Mouse (Mus musculus): ENCODE results near the gene Dock3.
"Not testable (repeated sequence)": the region's sequence is repeated elsewhere in the genome, so short reads cannot be mapped to it uniquely, and the experiment has no call there.

Gene Dock3

DNA sequence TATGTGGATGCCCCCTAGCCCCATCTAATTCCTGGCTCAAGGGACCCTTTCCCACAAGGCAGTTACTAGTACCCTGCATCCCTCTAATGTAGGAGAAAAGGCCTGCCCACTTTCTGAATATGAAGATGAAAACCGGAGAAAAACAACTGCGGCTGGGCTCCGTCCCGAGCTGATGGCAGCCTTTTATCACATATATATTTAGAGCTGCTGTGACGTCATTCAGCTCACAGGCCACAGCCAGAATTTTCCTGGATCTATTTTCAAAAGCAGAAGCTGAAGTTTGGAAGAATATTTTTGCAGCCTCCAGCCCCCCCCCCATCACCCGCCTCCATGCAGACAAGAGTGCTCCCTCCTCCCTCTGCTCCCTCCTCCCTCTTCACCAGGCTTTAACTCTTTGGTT, 27.9 kb upstream of the Dock3 start:
- DNase-seq (ENCODE audit: low read depth) = no peak

DNA sequence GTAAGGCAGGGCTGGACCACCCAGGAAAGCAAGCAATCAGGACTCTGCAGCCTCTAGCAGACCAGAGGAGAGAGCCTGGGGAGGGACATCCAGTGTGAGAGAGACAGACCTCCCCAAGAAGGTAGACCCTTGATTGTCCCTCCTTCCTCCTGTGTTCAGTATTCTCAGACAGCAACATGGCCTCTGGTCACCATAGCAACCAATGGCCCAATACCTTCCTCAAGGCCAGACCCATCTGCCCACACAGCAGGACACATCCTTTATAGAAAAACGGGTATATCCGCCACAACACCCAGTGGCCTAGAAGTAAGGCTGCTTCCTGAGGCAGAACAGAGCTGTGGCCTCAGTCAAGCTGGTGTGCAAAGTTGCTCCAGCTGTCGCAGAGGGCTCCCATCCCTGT, 23.9 kb upstream of the Dock3 start:
- no peak for DNase-seq (ENCODE audit: low read depth)

GRCm38 (mm10) chr9:107254925-107255324, 23.2 kb upstream of the Dock3 start:
- no peak for DNase-seq (ENCODE audit: low read depth)

DNA sequence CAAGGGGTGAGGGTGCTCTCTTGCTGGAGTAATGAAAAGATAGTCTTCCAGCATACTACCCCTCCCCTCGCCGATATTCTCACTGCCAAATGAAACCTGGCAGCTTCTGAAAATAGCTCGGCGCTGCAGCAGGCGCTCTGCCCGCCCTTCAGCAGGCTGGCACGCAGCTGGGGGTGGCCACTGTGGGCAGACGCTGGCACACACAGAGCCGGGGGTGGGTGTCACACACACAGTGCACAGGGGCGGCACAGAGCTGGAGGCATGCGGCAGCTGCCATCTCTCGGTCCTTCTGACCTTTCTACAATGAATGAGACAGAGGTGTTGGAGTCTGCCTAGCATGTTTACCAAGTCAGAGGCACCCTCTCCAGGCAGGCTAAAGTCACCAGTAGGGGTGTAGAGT, 22.8 kb upstream of the Dock3 start:
- DNase-seq (ENCODE audit: low read depth) = no peak

GRCm38 (mm10) chr9:107252164-107252563, 20.5 kb upstream of the Dock3 start:
- DNase-seq (ENCODE audit: low read depth) = no peak

GRCm38 (mm10) chr9:107250416-107251337, 19.0 kb upstream of the Dock3 start:
- no peak for DNase-seq (ENCODE audit: low read depth)

DNA sequence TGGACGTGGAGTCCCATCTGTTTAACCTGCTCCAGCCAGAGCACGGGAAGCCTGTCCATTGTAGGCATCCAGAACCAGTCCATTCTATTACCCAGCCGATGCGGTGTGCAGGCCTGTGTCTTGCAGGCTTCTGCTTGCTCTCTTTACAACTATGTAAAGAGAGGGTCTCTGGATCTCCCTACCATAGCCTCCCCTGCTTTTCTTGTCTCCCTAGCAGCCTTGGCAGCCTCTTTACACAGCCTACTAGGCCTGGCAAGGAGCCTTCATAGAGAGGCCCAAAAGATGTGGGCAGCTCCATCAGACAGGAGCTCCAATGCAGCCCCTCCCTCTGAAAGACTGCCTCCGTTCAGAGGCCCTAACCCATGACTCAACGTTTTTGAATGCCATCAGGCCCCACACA, 17.4 kb upstream of the Dock3 start:
- DNase-seq (ENCODE audit: low read depth) = no peak

DNA sequence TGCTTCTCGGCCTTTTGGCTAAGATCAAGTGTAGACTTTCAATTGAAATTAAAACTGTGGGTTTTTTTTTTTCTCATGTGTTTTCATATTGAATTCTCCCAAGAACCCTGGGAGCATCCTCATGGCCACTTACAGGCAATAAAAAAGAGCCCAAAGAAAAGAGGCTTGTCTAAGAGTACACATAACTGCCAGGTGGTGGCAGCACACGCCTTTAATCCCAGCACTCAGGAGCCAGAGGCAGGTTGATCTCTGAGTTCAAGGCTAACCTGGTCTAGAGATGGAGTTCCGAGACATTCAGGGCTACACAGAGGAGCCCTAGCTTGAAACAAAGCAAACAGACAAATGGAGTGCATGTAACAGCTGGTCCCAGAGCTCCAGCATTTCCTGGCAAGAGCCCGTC, 14.5 kb upstream of the Dock3 start:
- no peak for DNase-seq (ENCODE audit: low read depth)

GRCm38 (mm10) chr9:107245311-107245710, 13.6 kb upstream of the Dock3 start:
- DNase-seq (ENCODE audit: low read depth) = no peak

GRCm38 (mm10) chr9:107236151-107236550, 4.4 kb upstream of the Dock3 start:
- DNase-seq (ENCODE audit: low read depth) = no peak

DNA sequence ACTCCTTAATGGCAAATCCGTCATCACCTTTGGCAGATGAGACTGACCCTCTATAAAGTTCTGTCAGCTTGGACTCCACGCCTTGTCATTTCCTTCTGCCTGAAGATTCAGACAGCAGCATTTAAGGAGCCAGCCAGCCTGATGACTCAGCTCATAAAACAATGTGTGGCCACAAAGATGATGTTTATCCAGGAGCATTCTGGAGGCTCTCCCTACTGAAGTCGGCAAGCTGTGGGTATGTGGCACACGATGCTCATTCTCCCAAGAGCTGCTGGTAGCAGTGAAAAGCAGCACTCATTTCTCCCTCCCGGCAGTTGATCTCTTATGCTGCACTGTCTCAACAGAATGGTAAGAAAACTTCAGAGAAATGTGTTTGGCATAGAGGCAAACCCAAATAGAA, 3.6 kb upstream of the Dock3 start:
- DNase-seq (ENCODE audit: low read depth) = no peak

GRCm38 (mm10) chr9:107232140-107232539, 431 bp upstream of the Dock3 start:
- no peak for DNase-seq (ENCODE audit: low read depth)

DNA sequence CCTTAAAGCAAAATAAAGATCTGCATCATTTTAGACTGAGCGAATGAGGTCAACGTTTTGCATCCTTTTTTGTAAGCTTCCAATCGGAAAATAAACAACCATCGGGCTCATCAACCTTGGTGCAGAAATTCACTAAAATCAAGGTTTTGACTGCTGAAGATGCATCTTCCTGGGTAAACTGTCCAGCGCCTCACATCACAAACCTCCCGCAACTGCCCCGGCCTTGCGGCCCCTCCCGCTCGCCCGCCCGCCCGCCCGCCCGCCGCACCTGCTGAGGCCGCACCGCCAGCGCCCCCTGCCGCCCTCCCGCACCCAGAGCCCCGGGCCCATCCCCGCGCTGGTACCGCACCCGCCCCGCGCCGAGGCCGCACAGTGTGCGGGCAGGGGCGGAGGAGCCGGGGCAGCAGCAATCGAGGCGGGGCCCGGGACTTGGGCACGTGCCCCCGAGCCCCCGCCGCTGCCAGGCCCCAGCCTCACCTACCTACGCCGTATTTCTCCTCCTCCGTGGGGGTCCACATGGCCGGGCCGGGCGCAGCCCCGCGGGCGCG, 644 bp downstream of the Dock3 start:
- DNase-seq (ENCODE audit: low read depth) = no peak

- DNase-seq (ENCODE audit: low read depth) = no peak
Observed at GRCm38 (mm10) chr9:107224597-107224996, 7.1 kb downstream of the Dock3 start.

DNA sequence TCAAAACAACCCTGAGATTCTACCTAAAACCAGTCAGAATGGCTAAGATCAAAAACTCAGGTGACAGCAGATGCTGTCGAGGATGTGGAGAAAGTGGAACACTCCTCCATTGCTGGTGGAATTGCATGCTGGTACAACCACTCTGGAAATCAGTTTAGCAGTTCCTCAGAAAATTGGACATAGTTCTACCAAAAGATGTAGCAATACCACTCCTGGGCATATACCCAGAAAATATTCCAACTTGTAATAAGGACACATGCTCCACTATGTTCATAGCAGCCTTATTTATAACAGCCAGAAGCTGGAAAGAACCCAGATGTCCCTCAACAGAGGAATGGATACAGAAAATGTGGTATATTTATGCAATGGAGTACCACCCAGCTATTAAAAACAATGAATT, 56.9 kb downstream of the Dock3 start:
- not testable (repeated sequence) for DNase-seq (ENCODE audit: low read depth)

GRCm38 (mm10) chr9:107165792-107166191, 65.9 kb downstream of the Dock3 start:
- no peak for DNase-seq (ENCODE audit: low read depth)

DNA sequence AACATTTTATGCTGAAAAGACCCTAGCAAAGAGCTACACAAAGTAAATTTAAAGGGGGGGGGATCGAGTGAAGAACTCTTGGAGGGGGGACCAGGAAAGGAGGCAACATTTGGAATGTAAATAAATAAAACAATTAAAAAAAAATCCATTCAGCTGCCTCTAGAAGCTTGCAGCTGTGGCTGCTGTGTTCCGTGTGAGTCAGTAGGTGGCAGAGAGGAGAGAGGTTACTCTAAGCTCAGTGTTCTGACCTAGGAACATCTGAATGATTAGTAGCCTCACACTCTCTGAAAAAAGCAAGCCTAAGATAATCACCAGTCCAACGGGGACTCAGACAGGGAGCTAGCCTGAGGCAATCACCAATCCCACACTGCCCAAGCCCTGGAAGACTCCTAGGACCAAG, 66.9 kb downstream of the Dock3 start:
- DNase-seq (ENCODE audit: low read depth) = no peak

GRCm38 (mm10) chr9:107156388-107156787, 75.3 kb downstream of the Dock3 start:
- not testable (repeated sequence) for DNase-seq (ENCODE audit: low read depth)

DNA sequence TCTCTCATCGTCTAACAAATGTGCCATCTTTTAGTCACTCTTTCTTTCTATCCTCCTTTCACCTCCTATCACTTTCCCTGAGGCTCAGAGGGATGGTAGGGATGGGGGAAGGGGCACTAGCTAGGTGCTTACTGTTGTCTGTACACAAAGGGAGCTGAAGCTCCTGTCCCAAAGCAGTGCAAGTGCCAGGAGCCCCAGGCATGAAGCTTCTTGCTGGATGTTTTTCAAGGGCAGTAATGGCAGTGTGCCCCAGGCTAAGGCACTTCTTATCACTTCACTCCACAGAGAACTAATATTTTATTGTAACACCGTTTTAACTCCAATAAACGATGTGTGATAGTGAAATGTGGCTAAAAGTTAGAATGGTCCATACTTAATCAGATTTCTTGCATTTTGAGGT, 118.9 kb downstream of the Dock3 start:
- DNase-seq (ENCODE audit: low read depth) = no peak

GRCm38 (mm10) chr9:107112056-107112455, 119.7 kb downstream of the Dock3 start:
- DNase-seq (ENCODE audit: low read depth) = no peak

DNA sequence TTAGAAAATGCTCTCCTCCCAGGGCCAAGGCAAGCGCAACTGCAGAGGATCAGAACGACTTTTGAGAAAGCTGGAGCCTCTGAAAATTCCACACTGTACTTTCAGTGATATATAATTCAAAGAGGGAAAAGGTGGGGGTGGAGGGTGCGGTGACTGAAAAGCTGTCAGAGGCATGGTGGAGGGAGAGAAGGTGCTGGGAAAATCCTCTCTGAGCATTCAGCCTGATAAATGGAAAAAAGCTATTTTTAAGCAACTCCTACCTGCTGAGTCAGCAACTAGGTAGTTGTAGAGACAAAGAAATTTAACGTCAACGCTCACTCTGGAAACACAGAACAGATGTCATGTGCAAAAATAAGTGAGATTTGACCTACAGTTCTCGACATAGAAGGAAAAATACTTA, 132.2 kb downstream of the Dock3 start:
- no peak for DNase-seq (ENCODE audit: low read depth)

- not testable (repeated sequence) for DNase-seq (ENCODE audit: low read depth)
Observed at GRCm38 (mm10) chr9:107089451-107089850, 142.3 kb downstream of the Dock3 start.

GRCm38 (mm10) chr9:107087531-107087930, 144.2 kb downstream of the Dock3 start:
- DNase-seq (ENCODE audit: low read depth) = no peak

DNA sequence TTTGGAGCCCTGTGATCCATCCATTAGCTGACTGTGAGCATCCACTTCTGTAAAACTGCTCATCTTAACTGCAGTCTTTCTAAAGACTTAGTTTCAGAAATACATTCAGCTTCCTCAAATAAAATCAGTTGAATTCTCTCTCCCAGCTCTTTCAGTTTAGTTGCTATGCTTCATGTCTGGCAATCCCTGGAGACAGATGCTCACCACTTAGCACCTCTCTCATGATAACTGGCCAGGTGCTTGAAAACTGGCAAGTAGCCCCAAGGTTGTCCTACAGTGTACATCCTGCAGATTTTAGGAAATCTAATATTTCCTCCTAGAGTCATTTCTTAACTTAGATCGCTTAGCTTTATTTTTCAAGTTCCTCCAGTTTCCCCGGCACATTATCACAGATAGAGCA, 193.8 kb downstream of the Dock3 start:
- DNase-seq (ENCODE audit: low read depth) = no peak
